Mouse (Mus musculus) gastrocnemius, postnatal 10 days (tissue): Measurements from ENCODE around the gene Olfr875. TPM values are rescaled to one million over a fixed set of nuclear protein-coding genes. Genes with fewer than 3 reads are reported as not detected.

ENCODE experiments used
- total RNA-seq, 2 experiments: library from RNA; stranded (reverse); gene quantifications; 2 replicates each; pipeline ENCODE4 v1.2.3; 2021

Olfr875 gene
- total RNA-seq, 2 experiments from 2014 or later, result not detected

Other genes with a start within 250 kb of the Olfr875 start
- 10 to 100 TPM; 50.9 to 53.8 TPM for gene Esam, start 243.8 kb upstream of the Olfr875 start, total RNA-seq
- gene Vsig2, start 232.6 kb upstream of the Olfr875 start, total RNA-seq, result 1 to 10 TPM; 3.4 to 5.4 TPM
- 1 to 10 TPM; 2.8 to 5.1 TPM for gene Nrgn, start 219.0 kb upstream of the Olfr875 start, total RNA-seq
- gene Siae, start 216.2 kb upstream of the Olfr875 start, total RNA-seq, result 1 to 10 TPM; 4.0 to 4.4 TPM
- 1 to 10 TPM; 2.1 to 3.0 TPM for gene Spa17, start 158.1 kb upstream of the Olfr875 start, total RNA-seq
- 10 to 100 TPM; 46.1 to 54.6 TPM for gene Tbrg1, start 114.5 kb upstream of the Olfr875 start, total RNA-seq
- 1 to 10 TPM in 1 of 2 experiments, not detected in 1; 3.3 TPM for gene Panx3, start 102.6 kb upstream of the Olfr875 start, total RNA-seq
- gene Olfr160, start 55.6 kb upstream of the Olfr875 start, total RNA-seq, result not detected
- not detected for gene Olfr874, start 26.8 kb upstream of the Olfr875 start, total RNA-seq
- gene Olfr876, start 31.2 kb downstream of the Olfr875 start, total RNA-seq, result not detected
- not detected for gene Olfr877, start 82.4 kb downstream of the Olfr875 start, total RNA-seq
- not detected for gene Olfr145, start 124.9 kb downstream of the Olfr875 start, total RNA-seq
- not detected for gene Olfr878, start 146.0 kb downstream of the Olfr875 start, total RNA-seq
- not detected for gene Olfr881, start 220.0 kb downstream of the Olfr875 start, total RNA-seq